Mouse (Mus musculus) sigmoid colon, adult 10 weeks (tissue): ENCODE results near the gene Col2a1. TPM values are rescaled to one million over a fixed set of nuclear protein-coding genes. Genes with fewer than 3 reads are reported as not detected.

Source experiments
- polyA plus RNA-seq: library from polyadenylated mRNA; stranded (reverse); fragments of 350-450 nt; fragmentation: Illumina TruSeq; extraction: RNeasy Lipid Tissue Mini Kit (QIAGEN cat#74804); gene quantifications from one replicate; pipeline ENCODE4 v1.2.3, GENCODE M21; 2014; ENCODE audit warnings: low read depth, low replicate concordance

Gene Col2a1
- not detected for polyA plus RNA-seq

GRCm38 (mm10) chr15:98003822-98004739 is at the start of gene Col2a1:
Col2a1 (minus strand) TSS chr15:98004695.

GRCm38 (mm10) chr15:97963989-97964835 is 40.3 kb downstream of the Col2a1 start, which contains the start of gene Tmem106c:
Tmem106c (plus strand) TSS chr15:97964200.

Other genes starting within 250 kb of the Col2a1 start
- 0.38 TPM for gene Rapgef3, start 236.7 kb downstream of the Col2a1 start, polyA plus RNA-seq
- 12.9 TPM for gene Slc48a1, start 226.2 kb downstream of the Col2a1 start, polyA plus RNA-seq
- 2.3 TPM for gene Hdac7, start 160.2 kb downstream of the Col2a1 start, polyA plus RNA-seq
- 131 TPM for gene Vdr, start 94.1 kb downstream of the Col2a1 start, polyA plus RNA-seq
- 6.2 TPM for gene Tmem106c, start 40.5 kb downstream of the Col2a1 start, polyA plus RNA-seq
- gene Pfkm, start 87.9 kb upstream of the Col2a1 start, polyA plus RNA-seq = 2.1 TPM
- 38.8 TPM for gene Senp1, start 89.0 kb upstream of the Col2a1 start, polyA plus RNA-seq
- 33.2 TPM for gene Asb8, start 160.9 kb upstream of the Col2a1 start, polyA plus RNA-seq
- gene Ccdc184, start 162.5 kb upstream of the Col2a1 start, polyA plus RNA-seq = not detected
- not detected for gene Olfr288, start 190.8 kb upstream of the Col2a1 start, polyA plus RNA-seq
- not detected for gene Gm44579, start 216.3 kb upstream of the Col2a1 start, polyA plus RNA-seq
- not detected for gene Olfr287, start 216.4 kb upstream of the Col2a1 start, polyA plus RNA-seq
- gene Olfr286, start 229.8 kb upstream of the Col2a1 start, polyA plus RNA-seq = not detected